Mouse (Mus musculus) intestine, postnatal 0 days (tissue): Measurements from ENCODE around the gene Pcolce2. TPM values are rescaled to one million over a fixed set of nuclear protein-coding genes. Genes with fewer than 3 reads are reported as not detected.

Experiments
- ATAC-seq: fragments of 200-750 bp; cut with Nextera tagmentation; 2 replicates; pipeline ENCODE4 v1.8.0; 2017; ENCODE audit warnings: mild to moderate bottlenecking, moderate TSS enrichment, moderate library complexity
- H3K27ac ChIP-seq: fragments of 300-500 bp; sonication (generic); 2 replicates; pipeline ENCODE4 v1.5.1; 2014; ENCODE audit warnings: mild to moderate bottlenecking, low read depth, low read length, moderate library complexity
- H3K27me3 ChIP-seq: fragments of 300-500 bp; sonication (generic); replicated peaks from 2 replicates; pipeline ENCODE4 v1.6.1; 2014; ENCODE audit warnings: low read length, mixed read lengths; ENCODE audit not compliant: control insufficient read depth, insufficient read depth
- H3K36me3 ChIP-seq: fragments of 300-500 bp; sonication (generic); 2 replicates; pipeline ENCODE4 v1.6.1; 2014; ENCODE audit warnings: mild to moderate bottlenecking, moderate library complexity; ENCODE audit not compliant: control insufficient read depth, insufficient read depth
- H3K4me1 ChIP-seq: fragments of 300-500 bp; sonication (generic); replicated peaks from 2 replicates; pipeline ENCODE4 v1.6.1; 2014; ENCODE audit warnings: antibody characterized with exemption, low read length, mixed read lengths; ENCODE audit not compliant: control insufficient read depth, insufficient read depth
- H3K4me2 ChIP-seq: fragments of 300-500 bp; sonication (generic); replicated peaks from 2 replicates; pipeline ENCODE4 v1.6.1; 2014; ENCODE audit warnings: low read depth, mild to moderate bottlenecking, moderate library complexity
- H3K4me3 ChIP-seq: fragments of 300-500 bp; sonication (generic); 2 replicates; pipeline ENCODE4 v1.5.1; 2014; ENCODE audit warnings: low read depth, low read length
- H3K9ac ChIP-seq: fragments of 300-500 bp; sonication (generic); 2 replicates; pipeline ENCODE4 v1.6.1; 2014; ENCODE audit warnings: mild to moderate bottlenecking, low read depth, low read length
- H3K9me3 ChIP-seq: fragments of 300-500 bp; sonication (generic); 2 replicates; pipeline ENCODE4 v1.6.1; 2016; ENCODE audit warnings: mixed run types; ENCODE audit not compliant: control insufficient read depth
- CTCF ChIP-seq: sonication (generic); IDR thresholded peaks from 2 replicates; pipeline ENCODE4 v1.5.1; 2016; ENCODE audit warnings: low read depth, mild to moderate bottlenecking, control low read depth, antibody characterized with exemption, moderate library complexity
- WGBS: fragments of 180-500 bp; shearing (Covaris S2); extraction: QIAGEN DNeasy Blood & Tissue Kit; methylation state at CpG from one replicate; pipeline ENCODE4 v1.1.7; 2014; 5-methylcytosine and 5-hydroxymethylcytosine counted together
- polyA plus RNA-seq: library from polyadenylated mRNA; unstranded; fragments of >200 nt; fragmentation: Nextera tagmentation; extraction: Ambion mirVana; gene quantifications from 2 replicates; pipeline ENCODE4 v1.2.1, GENCODE M21; 2015

Pcolce2 gene
- polyA plus RNA-seq, 1 experiment from 2014 or later: 0.16 TPM

DNA sequence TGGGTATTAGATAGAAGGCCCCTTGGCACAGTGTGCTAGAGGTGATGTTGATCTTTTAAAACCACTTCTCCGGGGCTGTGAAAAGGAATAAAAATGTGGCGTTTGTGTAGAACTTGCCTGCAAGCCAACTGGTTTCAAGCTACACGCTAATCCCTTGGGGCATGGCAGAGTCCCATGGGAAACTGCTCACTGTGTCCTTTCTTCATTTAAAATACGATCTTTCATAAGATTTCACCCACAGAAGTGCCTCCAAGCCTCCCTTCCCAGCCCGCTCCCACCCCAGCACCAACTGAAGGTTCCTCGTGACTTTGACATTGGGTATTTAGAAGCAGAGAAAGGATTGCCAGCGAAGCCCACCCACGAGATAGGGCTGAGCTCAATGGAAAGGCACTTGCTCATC, 8.5 kb downstream of the Pcolce2 start:
- Histone ChIP-seq H3K9ac (no peak overlapping the region), H3K4me3 (no peak overlapping the region), H3K36me3 (no peaks in the 10 kb centered on the region), H3K9me3 (no peaks in the 10 kb centered on the region), H3K4me2 (no peak overlapping the region), H3K4me1 (no peaks in the 10 kb centered on the region), H3K27me3 (no peaks in the 10 kb centered on the region), H3K27ac (no peak overlapping the region)
- no peak for ATAC-seq
- no peak for TF ChIP-seq CTCF
- 88% methylated on average over 8 of the region's 8 CpGs for WGBS

DNA sequence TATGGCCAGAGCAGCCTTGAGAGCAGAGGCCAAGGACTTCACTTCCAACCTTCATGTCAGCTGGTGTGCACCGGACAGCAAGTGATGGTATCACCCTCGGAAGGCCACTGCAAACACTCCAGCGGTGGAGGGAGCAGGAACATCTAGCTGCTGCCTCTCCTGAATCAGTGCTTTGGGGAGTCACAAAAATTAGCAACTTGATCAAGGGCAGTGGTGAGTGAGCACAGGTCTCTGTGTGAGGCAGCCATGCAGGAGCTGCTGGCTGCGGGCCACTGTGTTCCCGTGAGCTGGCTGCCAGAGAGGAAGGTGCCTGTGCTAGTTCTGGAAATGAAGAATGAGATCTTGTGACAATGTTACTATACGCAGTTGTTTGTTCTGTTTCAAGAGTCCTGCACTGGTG, 16.0 kb downstream of the Pcolce2 start:
- ATAC-seq: no peak
- H3K27ac ChIP-seq: no peak overlapping the region
- H3K9ac ChIP-seq: no peak overlapping the region
- no peak for TF ChIP-seq CTCF
- no peaks in the 10 kb centered on the region for H3K27me3 ChIP-seq
- no peak overlapping the region for H3K4me2 ChIP-seq
- no peaks in the 10 kb centered on the region for H3K4me1 ChIP-seq
- no peak overlapping the region for H3K4me3 ChIP-seq
- WGBS: 80% methylated on average over 6 of the region's 6 CpGs
- H3K36me3 ChIP-seq: no peaks in the 10 kb centered on the region
- H3K9me3 ChIP-seq: no peaks in the 10 kb centered on the region

DNA sequence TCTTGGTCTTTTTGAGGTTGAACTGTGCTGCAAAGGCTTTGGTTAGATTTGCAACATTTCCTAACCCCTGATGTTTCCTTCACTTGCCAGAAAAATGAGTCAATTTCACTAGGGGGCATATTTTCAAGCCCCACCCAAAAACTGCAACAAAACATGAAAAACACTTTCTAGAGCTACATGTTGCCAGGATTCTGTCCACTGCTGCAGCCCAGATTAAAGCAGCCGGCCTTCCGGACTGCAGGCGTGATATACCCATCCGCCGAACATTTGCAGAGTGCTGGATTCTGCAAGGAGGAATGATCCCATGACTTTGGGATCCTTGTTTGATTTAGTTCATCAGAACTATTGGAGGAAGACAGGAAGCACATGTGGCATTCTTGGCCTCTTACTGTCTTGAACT, 17.0 kb downstream of the Pcolce2 start:
- Histone ChIP-seq H3K4me2 (no peak overlapping the region), H3K9ac (no peak overlapping the region), H3K27me3 (no peaks in the 10 kb centered on the region), H3K4me3 (no peak overlapping the region), H3K9me3 (no peaks in the 10 kb centered on the region), H3K27ac (no peak overlapping the region), H3K36me3 (no peaks in the 10 kb centered on the region), H3K4me1 (no peaks in the 10 kb centered on the region)
- WGBS: 93% methylated on average over 5 of the region's 5 CpGs
- no peak for TF ChIP-seq CTCF
- ATAC-seq: no peak

DNA sequence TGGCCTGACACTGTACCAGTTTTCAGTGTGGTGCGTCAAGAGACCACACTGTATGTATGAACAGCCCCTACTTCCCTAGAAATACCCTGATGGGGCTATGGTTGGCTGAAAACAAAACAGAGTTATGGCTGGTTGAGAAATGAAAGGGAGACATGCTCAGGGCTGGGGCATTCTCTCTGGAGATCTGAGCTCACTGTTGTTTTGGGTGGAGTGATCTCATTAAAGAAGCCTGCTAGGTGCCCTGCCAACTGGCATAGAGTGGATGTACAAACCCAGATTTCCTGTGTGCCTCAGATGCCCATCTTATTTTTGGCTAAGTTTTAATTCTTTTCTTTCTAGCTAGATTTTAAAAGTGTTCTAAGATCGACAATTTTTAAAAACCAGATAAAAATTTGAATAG, 20.5 kb downstream of the Pcolce2 start:
- Histone ChIP-seq H3K9ac (no peak overlapping the region), H3K27me3 (no peaks in the 10 kb centered on the region), H3K4me2 (no peak overlapping the region), H3K4me3 (no peak overlapping the region), H3K27ac (no peak overlapping the region), H3K9me3 (no peaks in the 10 kb centered on the region), H3K4me1 (no peaks in the 10 kb centered on the region), H3K36me3 (no peaks in the 10 kb centered on the region)
- WGBS: 91% methylated on average over 2 of the region's 2 CpGs
- no peak for ATAC-seq
- TF ChIP-seq CTCF: no peak

DNA sequence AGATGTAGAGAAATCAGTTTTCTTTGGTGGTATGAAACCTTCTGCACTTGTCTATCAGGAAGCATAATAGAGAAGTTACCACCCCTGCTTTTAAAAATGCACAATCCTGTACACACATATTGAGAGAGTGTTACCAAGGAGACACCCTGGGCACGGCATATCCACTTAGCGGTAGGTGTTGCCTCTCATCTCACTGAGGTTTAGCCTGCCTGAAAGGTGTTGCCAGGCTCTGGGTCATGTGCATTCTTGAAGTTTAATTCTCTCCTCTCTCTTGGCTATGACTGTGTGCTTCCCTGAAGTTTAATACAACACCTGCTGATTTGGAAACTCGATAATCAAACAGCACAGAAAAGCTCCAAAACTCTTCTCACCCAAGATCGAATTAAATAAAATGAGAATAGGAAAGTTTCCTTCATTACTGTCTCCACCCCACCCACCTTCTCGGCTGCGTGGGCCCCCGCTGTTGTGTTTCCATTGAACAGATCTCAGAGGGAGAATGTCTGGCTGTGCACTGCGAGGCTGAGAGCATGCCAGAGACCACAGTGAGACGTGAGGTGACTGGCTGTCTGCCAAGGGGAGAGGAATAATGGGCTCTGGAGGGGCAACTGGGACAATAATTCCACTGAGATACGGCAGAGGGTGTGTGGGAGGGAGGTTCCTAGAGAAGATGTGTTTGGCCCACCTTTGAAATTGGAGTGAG, 27.0 kb downstream of the Pcolce2 start:
- Histone ChIP-seq H3K4me1 (no peaks in the 10 kb centered on the region), H3K4me2 (no peak overlapping the region), H3K9ac (no peak overlapping the region), H3K27ac (no peak overlapping the region), H3K36me3 (no peaks in the 10 kb centered on the region), H3K9me3 (no peaks in the 10 kb centered on the region), H3K4me3 (no peak overlapping the region), H3K27me3 (no peaks in the 10 kb centered on the region)
- WGBS: 60% methylated on average over 10 of the region's 10 CpGs
- TF ChIP-seq CTCF: no peak
- ATAC-seq: no peak

DNA sequence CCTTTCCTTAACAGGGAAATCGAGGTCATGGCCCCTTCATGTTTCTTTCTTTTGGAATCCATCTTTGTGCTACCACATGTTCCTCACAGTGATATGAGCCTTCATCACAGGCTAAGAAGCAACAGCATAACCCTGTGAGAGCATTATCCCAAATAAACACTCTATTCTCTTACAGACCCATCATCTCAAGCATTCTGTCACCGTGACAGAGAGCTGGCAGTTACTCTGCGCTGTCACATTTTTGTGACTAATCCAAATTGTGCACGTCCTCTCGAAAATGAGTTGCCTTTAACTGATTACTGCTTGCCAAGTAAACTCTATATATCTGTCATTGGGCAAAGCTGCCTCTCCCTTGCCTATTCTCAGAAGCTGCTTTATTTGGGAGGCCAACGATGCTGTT, 28.4 kb downstream of the Pcolce2 start:
- 79% methylated on average over 6 of the region's 6 CpGs for WGBS
- no peak overlapping the region for H3K4me3 ChIP-seq
- TF ChIP-seq CTCF: no peak
- no peak overlapping the region for H3K27ac ChIP-seq
- no peak for ATAC-seq
- no peaks in the 10 kb centered on the region for H3K4me1 ChIP-seq
- no peaks in the 10 kb centered on the region for H3K9me3 ChIP-seq
- H3K36me3 ChIP-seq: no peaks in the 10 kb centered on the region
- H3K4me2 ChIP-seq: no peak overlapping the region
- no peak overlapping the region for H3K9ac ChIP-seq
- H3K27me3 ChIP-seq: no peaks in the 10 kb centered on the region

DNA sequence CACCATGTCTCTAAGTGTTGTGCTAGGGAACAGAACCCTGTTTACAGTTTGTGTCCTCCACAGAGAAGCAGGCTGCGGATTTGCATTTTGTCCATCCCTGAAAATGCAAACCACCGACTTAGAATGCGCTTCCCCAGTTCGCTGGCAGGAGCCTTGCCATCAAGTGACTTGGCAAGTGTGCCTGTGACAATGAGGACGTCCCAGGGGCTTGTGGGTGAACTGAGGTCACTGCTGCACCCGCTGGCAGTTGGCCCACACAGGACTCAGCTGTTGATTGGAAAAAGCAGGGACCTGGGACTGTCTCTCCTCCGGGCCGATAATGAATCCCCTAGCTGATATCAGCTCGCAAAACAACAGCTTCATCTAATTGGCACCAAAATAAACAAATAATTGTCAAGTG, 30.4 kb downstream of the Pcolce2 start:
- Histone ChIP-seq H3K4me1 (no peaks in the 10 kb centered on the region), H3K27me3 (no peaks in the 10 kb centered on the region), H3K9me3 (no peaks in the 10 kb centered on the region), H3K36me3 (no peaks in the 10 kb centered on the region), H3K9ac (no peak overlapping the region), H3K4me3 (no peak overlapping the region), H3K4me2 (no peak overlapping the region), H3K27ac (no peak overlapping the region)
- ATAC-seq: no peak
- WGBS: 52% methylated on average over 9 of the region's 9 CpGs
- TF ChIP-seq CTCF: no peak
